Mouse (Mus musculus): ENCODE measurements around the gene Cd177. TPM values are rescaled to one million over a fixed set of nuclear protein-coding genes. Genes with fewer than 3 reads are reported as not detected.
A peak's percentile ranks its signal among the peaks of the same experiment; 100 is the strongest.
"Not testable (repeated sequence)": the region's sequence is repeated elsewhere in the genome, so short reads cannot be mapped to it uniquely, and the experiment has no call there.

The Cd177 gene
- total and polyA plus RNA-seq, 2 experiments from 2014 or later: 0.55 to 2.8 TPM

DNA sequence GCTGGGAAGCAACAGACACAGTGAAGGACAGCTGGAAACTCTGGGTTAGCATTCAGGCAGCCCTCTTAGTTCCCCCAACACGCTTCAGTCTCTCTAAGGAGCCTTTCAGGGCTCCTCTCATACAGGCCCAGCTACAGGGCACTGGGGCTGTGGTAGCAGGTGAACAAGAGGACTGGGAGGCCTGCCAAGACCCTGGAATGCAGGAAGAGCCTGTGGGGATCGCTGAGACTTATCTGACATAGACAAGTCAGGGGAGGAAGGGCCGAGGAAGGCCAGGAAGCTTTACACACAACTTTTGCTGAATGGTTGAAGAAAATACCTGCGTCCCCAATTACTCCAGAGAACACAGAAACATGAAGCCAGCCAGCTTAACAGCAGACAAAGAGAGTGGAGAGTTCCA is 9.4 kb downstream of the Cd177 start:
- Histone ChIP-seq H3K4me1 (ENCODE audit: insufficient read depth, low read length) (no peaks in the 10 kb centered on the region), H3K27me3 (ENCODE audit: insufficient read depth, low read length) (no peaks in the 10 kb centered on the region), H3K4me3 (ENCODE audit: low read length) (no peak overlapping the region), H3K9ac (replicated peaks; ENCODE audit: low read length) (no peak overlapping the region), H3K9me3 (ENCODE audit: low read length) (no peaks in the 10 kb centered on the region), H3K27ac (no peak overlapping the region), H3K4me2 (ENCODE audit: low read depth, low read length) (no peak overlapping the region), H3K36me3 (ENCODE audit: insufficient read depth, low read length) (no peaks in the 10 kb centered on the region)
- ATAC-seq: no peak
- DNase-seq (ENCODE audit: low spot score): peak; percentile 12
- no peak for TF ChIP-seq CTCF (IDR thresholded peaks at IDR 0.05; ENCODE audit: low read depth)
- WGBS: 42% methylated on average over 4 of the region's 4 CpGs

DNA sequence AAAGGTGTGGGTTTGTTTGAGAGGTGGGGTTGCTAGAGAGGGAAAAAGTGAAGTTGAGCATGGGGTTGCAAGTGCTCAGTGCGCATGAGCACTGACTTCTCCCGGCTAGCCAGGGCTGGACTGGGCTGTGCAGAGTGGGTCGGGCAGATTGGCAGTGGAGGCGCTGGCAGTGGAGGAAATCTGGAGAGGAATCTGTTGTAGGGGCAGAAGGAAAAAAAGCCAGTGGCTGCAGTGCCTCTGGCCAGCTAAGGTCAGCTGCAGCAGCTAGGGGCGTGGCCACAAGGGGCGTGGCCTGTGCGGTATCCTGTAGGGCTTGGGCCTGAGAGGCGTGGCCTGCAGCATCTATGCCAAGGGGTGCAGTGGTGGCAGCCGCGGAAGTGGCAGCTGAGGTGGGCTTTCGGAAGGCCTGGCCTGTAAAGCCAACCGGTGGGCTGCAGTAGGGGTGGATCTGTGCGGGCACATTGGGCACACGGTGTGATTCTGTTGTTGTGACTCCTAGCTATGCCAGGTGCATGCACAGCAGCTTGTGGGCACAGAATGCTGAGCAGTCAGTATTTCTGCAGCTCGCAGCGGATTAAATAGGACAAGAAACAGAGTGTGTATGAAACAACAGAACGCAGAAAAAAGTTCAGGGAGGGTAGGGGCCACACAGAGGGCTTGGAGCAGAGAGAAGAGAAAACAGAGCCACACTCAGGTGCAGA is 24.0 kb downstream of the Cd177 start:
- no peak for TF ChIP-seq CTCF (IDR thresholded peaks at IDR 0.05; ENCODE audit: low read depth)
- no peak overlapping the region for H3K27ac ChIP-seq
- ATAC-seq: peak; percentile 86
- H3K4me1 ChIP-seq (ENCODE audit: insufficient read depth, low read length): 0 out of 2 replicates have a peak, but pooled peaks cover 6% of the 10 kb centered on the region
- 13% methylated on average over 16 of the region's 17 CpGs for WGBS
- no peaks in the 10 kb centered on the region for H3K36me3 ChIP-seq (ENCODE audit: insufficient read depth, low read length)
- H3K4me2 ChIP-seq (ENCODE audit: low read depth, low read length): peak overlapping the region; percentile 48
- no peaks in the 10 kb centered on the region for H3K9me3 ChIP-seq (ENCODE audit: low read length)
- peak overlapping the region; percentile 3; the same call in 1 of the 2 replicates for H3K9ac ChIP-seq (replicated peaks; ENCODE audit: low read length)
- peak overlapping the region; percentile 18; the same call in 1 of the 2 replicates for H3K4me3 ChIP-seq (ENCODE audit: low read length)
- DNase-seq (ENCODE audit: low spot score): peak; percentile 46
- no peaks in the 10 kb centered on the region for H3K27me3 ChIP-seq (ENCODE audit: insufficient read depth, low read length)

DNA sequence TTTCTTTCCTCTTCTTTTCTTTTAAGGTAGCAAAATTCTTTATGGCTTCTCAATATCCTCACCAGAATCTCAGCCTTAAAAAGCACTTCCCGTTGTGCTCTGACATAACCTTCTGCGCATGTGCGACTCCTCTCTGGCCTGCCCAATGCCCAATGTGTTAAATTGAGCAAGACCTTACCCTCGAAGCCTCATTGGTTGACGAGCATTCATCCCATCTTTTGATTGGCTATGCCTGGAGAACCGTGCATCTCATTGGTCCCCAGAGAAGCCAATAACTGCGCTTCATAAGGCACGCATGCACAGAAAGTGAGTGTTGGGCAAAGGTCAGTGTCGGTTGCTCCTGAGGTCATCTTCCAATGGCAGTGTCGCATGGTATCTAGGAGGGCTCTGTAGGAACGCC is 33.3 kb downstream of the Cd177 start, which contains the start of gene Gm4763:
Gm4763 (minus strand) TSS at position 101 of the 400 bp plus-strand sequence.
- not testable (repeated sequence) for H3K27me3 ChIP-seq (ENCODE audit: insufficient read depth, low read length); H3K4me3 ChIP-seq (ENCODE audit: low read length); DNase-seq (ENCODE audit: low spot score); H3K9ac ChIP-seq (replicated peaks; ENCODE audit: low read length); H3K9me3 ChIP-seq (ENCODE audit: low read length); H3K4me1 ChIP-seq (ENCODE audit: insufficient read depth, low read length); H3K4me2 ChIP-seq (ENCODE audit: low read depth, low read length); H3K27ac ChIP-seq; H3K36me3 ChIP-seq (ENCODE audit: insufficient read depth, low read length); ATAC-seq
- WGBS: 92% methylated on average over 11 of the region's 11 CpGs

DNA sequence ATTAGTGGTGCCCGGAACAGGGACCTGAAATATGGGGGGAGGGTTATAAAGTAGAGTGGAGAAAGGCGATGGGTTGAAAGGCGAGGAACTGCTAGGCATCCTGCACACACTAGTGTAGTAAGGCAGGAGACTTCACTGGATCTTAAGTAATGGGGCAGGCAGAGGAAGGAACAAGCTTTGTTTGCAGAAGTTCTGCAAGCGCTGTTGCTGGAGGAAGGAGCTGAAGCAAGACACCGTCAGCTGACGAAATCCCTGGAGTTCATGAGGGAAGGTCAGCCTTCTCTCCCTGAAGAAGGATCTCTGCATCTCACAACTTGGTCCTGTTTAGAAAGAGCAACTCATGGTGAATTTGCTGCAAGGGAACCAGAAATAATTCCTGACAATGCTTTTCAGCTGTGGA is 45.1 kb downstream of the Cd177 start:
- no peaks in the 10 kb centered on the region for H3K36me3 ChIP-seq (ENCODE audit: insufficient read depth, low read length)
- H3K9ac ChIP-seq (replicated peaks; ENCODE audit: low read length): no peak overlapping the region
- H3K9me3 ChIP-seq (ENCODE audit: low read length): no peaks in the 10 kb centered on the region
- H3K27ac ChIP-seq: no peak overlapping the region
- H3K4me3 ChIP-seq (ENCODE audit: low read length): no peak overlapping the region
- no peak for TF ChIP-seq CTCF (IDR thresholded peaks at IDR 0.05; ENCODE audit: low read depth)
- DNase-seq (ENCODE audit: low spot score) (no peak), ATAC-seq (no peak)
- no peak overlapping the region for H3K4me2 ChIP-seq (ENCODE audit: low read depth, low read length)
- H3K27me3 ChIP-seq (ENCODE audit: insufficient read depth, low read length): no peaks in the 10 kb centered on the region
- WGBS: 79% methylated on average over 6 of the region's 6 CpGs
- H3K4me1 ChIP-seq (ENCODE audit: insufficient read depth, low read length): no peaks in the 10 kb centered on the region

DNA sequence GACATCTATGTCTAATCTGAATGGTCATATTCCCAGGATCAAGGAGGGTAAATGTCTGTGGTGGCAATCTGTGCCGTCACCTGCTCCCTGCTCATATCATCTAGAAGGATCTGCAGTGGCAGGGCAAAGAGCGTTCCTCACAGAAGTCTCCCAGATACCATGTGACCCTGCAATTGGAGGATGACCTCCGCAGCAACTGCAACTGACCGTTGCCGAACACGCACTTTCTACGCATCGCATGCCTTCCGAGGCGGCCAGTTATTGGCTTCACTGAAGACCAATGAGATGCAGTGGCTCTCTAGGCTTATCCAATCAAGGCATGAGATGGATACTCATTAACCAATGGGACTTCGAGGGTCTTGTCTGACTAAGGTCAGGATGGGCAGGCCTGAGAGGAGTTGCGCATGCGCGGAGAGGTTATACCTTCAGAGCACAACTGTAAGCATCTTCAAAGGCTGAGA is 51.2 kb downstream of the Cd177 start, which contains the start of gene BC049730:
BC049730 (plus strand) TSS at position 411 of the 461 bp plus-strand sequence.
- Histone ChIP-seq H3K4me3 (ENCODE audit: low read length) (no peak within 1 kb of the TSS), H3K9ac (replicated peaks; ENCODE audit: low read length) (no peak within 1 kb of the TSS), H3K9me3 (ENCODE audit: low read length) (no peaks in the 10 kb centered on the region), H3K27me3 (ENCODE audit: insufficient read depth, low read length) (no peaks in the 10 kb centered on the region), H3K36me3 (ENCODE audit: insufficient read depth, low read length) (no peaks in the 10 kb centered on the region), H3K4me1 (ENCODE audit: insufficient read depth, low read length) (no peaks in the 10 kb centered on the region), H3K27ac (no peak within 1 kb of the TSS), H3K4me2 (ENCODE audit: low read depth, low read length) (no peak within 1 kb of the TSS)
- TF ChIP-seq CTCF (IDR thresholded peaks at IDR 0.05; ENCODE audit: low read depth): no peak
- DNase-seq (ENCODE audit: low spot score) (no peak), ATAC-seq (no peak)
- WGBS: 95% methylated on average over 14 of the region's 14 CpGs

DNA sequence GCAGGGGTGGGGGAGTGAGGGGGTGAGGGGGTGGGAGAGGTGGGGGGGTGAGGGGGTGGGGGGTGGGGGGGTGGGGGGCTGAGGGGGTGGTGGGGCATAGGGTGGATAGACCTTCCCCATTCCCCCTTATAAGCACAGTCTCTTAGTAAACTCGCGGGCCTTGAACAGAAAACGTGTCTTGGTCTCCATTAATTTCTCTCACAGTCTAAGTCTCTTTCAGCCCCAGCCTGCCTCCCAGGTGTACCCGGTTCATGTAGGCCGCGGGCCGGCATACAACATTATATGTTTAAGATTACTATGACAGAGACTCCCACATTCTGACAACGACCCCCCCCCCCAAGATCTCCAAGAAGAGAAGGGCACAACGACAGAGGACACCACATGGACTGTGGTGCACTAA is 57.3 kb downstream of the Cd177 start:
- not testable (repeated sequence) for H3K27me3 ChIP-seq (ENCODE audit: insufficient read depth, low read length); H3K4me1 ChIP-seq (ENCODE audit: insufficient read depth, low read length); H3K27ac ChIP-seq; DNase-seq (ENCODE audit: low spot score); H3K9ac ChIP-seq (replicated peaks; ENCODE audit: low read length); H3K36me3 ChIP-seq (ENCODE audit: insufficient read depth, low read length); H3K9me3 ChIP-seq (ENCODE audit: low read length); ATAC-seq; H3K4me2 ChIP-seq (ENCODE audit: low read depth, low read length); H3K4me3 ChIP-seq (ENCODE audit: low read length)
- WGBS: 81% methylated on average over 9 of the region's 9 CpGs

DNA sequence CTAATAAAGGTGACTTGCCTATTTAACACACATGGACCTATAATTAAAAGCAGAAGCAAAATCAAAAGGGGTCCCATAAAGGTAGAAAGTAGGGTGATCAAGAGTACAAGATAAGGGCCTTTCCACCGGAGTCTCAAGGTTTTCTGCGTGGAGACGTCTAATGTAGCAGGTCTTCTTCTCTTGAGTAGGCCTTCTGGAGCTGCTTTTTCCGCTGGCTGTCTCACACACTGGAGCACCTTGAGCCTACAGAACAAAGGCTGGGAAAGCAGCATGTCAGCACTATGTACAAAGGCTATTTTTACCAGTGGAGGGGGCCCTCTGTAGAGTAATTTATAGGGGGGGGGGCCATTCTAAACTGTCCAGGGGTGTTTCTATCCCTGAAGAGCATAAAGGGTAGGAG is 62.2 kb downstream of the Cd177 start:
- H3K27me3 ChIP-seq (ENCODE audit: insufficient read depth, low read length); H3K9me3 ChIP-seq (ENCODE audit: low read length); ATAC-seq; H3K27ac ChIP-seq; H3K36me3 ChIP-seq (ENCODE audit: insufficient read depth, low read length); H3K4me2 ChIP-seq (ENCODE audit: low read depth, low read length); H3K4me3 ChIP-seq (ENCODE audit: low read length); DNase-seq (ENCODE audit: low spot score); H3K9ac ChIP-seq (replicated peaks; ENCODE audit: low read length); H3K4me1 ChIP-seq (ENCODE audit: insufficient read depth, low read length): not testable (repeated sequence)
- 89% methylated on average over 4 of the region's 4 CpGs for WGBS

Other genes with a start within 250 kb of the Cd177 start
- not detected in 2 replicates for gene AC161166.1, start 247.9 kb downstream of the Cd177 start, total RNA-seq (2014; rRNA removed)
- gene AC161166.1, start 247.9 kb downstream of the Cd177 start, polyA plus RNA-seq (2015; fragmentation: Nextera tagmentation; extraction: Ambion mirVana): 0.19 and 0.55 TPM in 2 replicates
- 103 and 107 TPM in 2 replicates for gene Irgq, start 229.6 kb downstream of the Cd177 start, total RNA-seq (2014; rRNA removed)
- gene Irgq, start 229.6 kb downstream of the Cd177 start, polyA plus RNA-seq (2015; fragmentation: Nextera tagmentation; extraction: Ambion mirVana): 16.9 and 20.0 TPM in 2 replicates
- not detected in 2 replicates for gene Pinlyp, start 214.2 kb downstream of the Cd177 start, total RNA-seq (2014; rRNA removed)
- gene Pinlyp, start 214.2 kb downstream of the Cd177 start, polyA plus RNA-seq (2015; fragmentation: Nextera tagmentation; extraction: Ambion mirVana): not detected in 2 replicates
- 36.7 and 50.8 TPM in 2 replicates for gene Xrcc1, start 214.0 kb downstream of the Cd177 start, total RNA-seq (2014; rRNA removed)
- 44.0 and 45.1 TPM in 2 replicates for gene Xrcc1, start 214.0 kb downstream of the Cd177 start, polyA plus RNA-seq (2015; fragmentation: Nextera tagmentation; extraction: Ambion mirVana)
- gene Ethe1, start 172.8 kb downstream of the Cd177 start, total RNA-seq (2014; rRNA removed): 36.3 and 43.8 TPM in 2 replicates
- 24.4 and 25.3 TPM in 2 replicates for gene Ethe1, start 172.8 kb downstream of the Cd177 start, polyA plus RNA-seq (2015; fragmentation: Nextera tagmentation; extraction: Ambion mirVana)
- gene Zfp575, start 172.7 kb downstream of the Cd177 start, total RNA-seq (2014; rRNA removed): 1.0 and 1.2 TPM in 2 replicates
- 20.3 and 21.0 TPM in 2 replicates for gene Zfp575, start 172.7 kb downstream of the Cd177 start, polyA plus RNA-seq (2015; fragmentation: Nextera tagmentation; extraction: Ambion mirVana)
- gene Phldb3, start 149.5 kb downstream of the Cd177 start, total RNA-seq (2014; rRNA removed): 0.11 and 0.73 TPM in 2 replicates
- not detected in 2 replicates for gene Phldb3, start 149.5 kb downstream of the Cd177 start, polyA plus RNA-seq (2015; fragmentation: Nextera tagmentation; extraction: Ambion mirVana)
- gene Lypd3, start 123.8 kb downstream of the Cd177 start, total RNA-seq (2014; rRNA removed): 1.3 and 1.4 TPM in 2 replicates
- gene Lypd3, start 123.8 kb downstream of the Cd177 start, polyA plus RNA-seq (2015; fragmentation: Nextera tagmentation; extraction: Ambion mirVana): 1.2 and 1.3 TPM in 2 replicates
- gene Tex101, start 83.6 kb downstream of the Cd177 start, total RNA-seq (2014; rRNA removed): not detected in 2 replicates
- not detected in 2 replicates for gene Tex101, start 83.6 kb downstream of the Cd177 start, polyA plus RNA-seq (2015; fragmentation: Nextera tagmentation; extraction: Ambion mirVana)
- gene BC049730, start 51.1 kb downstream of the Cd177 start, total RNA-seq (2014; rRNA removed): not detected in 2 replicates
- gene BC049730, start 51.1 kb downstream of the Cd177 start, polyA plus RNA-seq (2015; fragmentation: Nextera tagmentation; extraction: Ambion mirVana): not detected in 2 replicates
- gene Gm4763, start 33.4 kb downstream of the Cd177 start, total RNA-seq (2014; rRNA removed): not detected in 2 replicates
- gene Gm4763, start 33.4 kb downstream of the Cd177 start, polyA plus RNA-seq (2015; fragmentation: Nextera tagmentation; extraction: Ambion mirVana): not detected in 2 replicates
- not detected in 2 replicates for gene Ceacam10, start 16.9 kb upstream of the Cd177 start, total RNA-seq (2014; rRNA removed)
- 0.63 and 0.80 TPM in 2 replicates for gene Ceacam10, start 16.9 kb upstream of the Cd177 start, polyA plus RNA-seq (2015; fragmentation: Nextera tagmentation; extraction: Ambion mirVana)
- gene Gm9844, start 101.9 kb upstream of the Cd177 start, total RNA-seq (2014; rRNA removed): 0.79 and 2.5 TPM in 2 replicates
- 31.9 and 32.5 TPM in 2 replicates for gene Gm9844, start 101.9 kb upstream of the Cd177 start, polyA plus RNA-seq (2015; fragmentation: Nextera tagmentation; extraction: Ambion mirVana)
- not detected in 2 replicates for gene Lypd4, start 109.6 kb upstream of the Cd177 start, total RNA-seq (2014; rRNA removed)
- not detected in 2 replicates for gene Lypd4, start 109.6 kb upstream of the Cd177 start, polyA plus RNA-seq (2015; fragmentation: Nextera tagmentation; extraction: Ambion mirVana)
- gene Dmrtc2, start 109.7 kb upstream of the Cd177 start, total RNA-seq (2014; rRNA removed): 1.7 TPM in 1 of 2 replicates, not detected in the other
- gene Dmrtc2, start 109.7 kb upstream of the Cd177 start, polyA plus RNA-seq (2015; fragmentation: Nextera tagmentation; extraction: Ambion mirVana): 0.10 and 0.18 TPM in 2 replicates
- gene Rps19, start 124.1 kb upstream of the Cd177 start, total RNA-seq (2014; rRNA removed): 483 and 611 TPM in 2 replicates
- gene Rps19, start 124.1 kb upstream of the Cd177 start, polyA plus RNA-seq (2015; fragmentation: Nextera tagmentation; extraction: Ambion mirVana): 1,228 and 1,333 TPM in 2 replicates
- 0.10 and 0.11 TPM in 2 replicates for gene Cd79a, start 137.1 kb upstream of the Cd177 start, total RNA-seq (2014; rRNA removed)
- 0.63 and 0.93 TPM in 2 replicates for gene Cd79a, start 137.1 kb upstream of the Cd177 start, polyA plus RNA-seq (2015; fragmentation: Nextera tagmentation; extraction: Ambion mirVana)
- gene Arhgef1, start 142.6 kb upstream of the Cd177 start, total RNA-seq (2014; rRNA removed): 16.9 and 33.6 TPM in 2 replicates
- 33.9 and 39.0 TPM in 2 replicates for gene Arhgef1, start 142.6 kb upstream of the Cd177 start, polyA plus RNA-seq (2015; fragmentation: Nextera tagmentation; extraction: Ambion mirVana)
- 0.90 and 6.6 TPM in 2 replicates for gene Gm4881, start 184.2 kb upstream of the Cd177 start, total RNA-seq (2014; rRNA removed)
- 2.4 TPM in 2 replicates for gene Gm4881, start 184.2 kb upstream of the Cd177 start, polyA plus RNA-seq (2015; fragmentation: Nextera tagmentation; extraction: Ambion mirVana)
- gene Rabac1, start 212.4 kb upstream of the Cd177 start, total RNA-seq (2014; rRNA removed): 705 and 708 TPM in 2 replicates
- gene Rabac1, start 212.4 kb upstream of the Cd177 start, polyA plus RNA-seq (2015; fragmentation: Nextera tagmentation; extraction: Ambion mirVana): 497 and 530 TPM in 2 replicates
- 572 and 588 TPM in 2 replicates for gene Atp1a3, start 245.6 kb upstream of the Cd177 start, total RNA-seq (2014; rRNA removed)
- gene Atp1a3, start 245.6 kb upstream of the Cd177 start, polyA plus RNA-seq (2015; fragmentation: Nextera tagmentation; extraction: Ambion mirVana): 649 and 730 TPM in 2 replicates

All from hindbrain, postnatal 0 days (tissue).